Mouse (Mus musculus) myocyte (in vitro differentiated cells): ENCODE data around the gene Acsf3. TPM values are rescaled to one million over a fixed set of nuclear protein-coding genes. Genes with fewer than 3 reads are reported as not detected.
A peak's percentile ranks its signal among the peaks of the same experiment; 100 is the strongest.

ENCODE experiments used
- H3K27me3 ChIP-seq: one replicate; pipeline ENCODE4 v1.6.1; 2011; ENCODE audit not compliant: control insufficient read depth, insufficient read depth, insufficient read length
- H3K36me3 ChIP-seq: one replicate; pipeline ENCODE4 v1.6.1; 2011; ENCODE audit not compliant: control insufficient read depth, insufficient read depth
- H3K4me2 ChIP-seq: one replicate; pipeline ENCODE4 v1.6.1; 2011; ENCODE audit warnings: low read depth, control low read depth
- H3K4me3 ChIP-seq: one replicate; pipeline ENCODE4 v1.5.1; 2011; ENCODE audit warnings: mild to moderate bottlenecking, control low read depth, moderate library complexity
- H3K79me2 ChIP-seq: one replicate; pipeline ENCODE4 v1.6.1; 2011; ENCODE audit not compliant: control insufficient read depth, insufficient read depth
- H3ac ChIP-seq: one replicate; pipeline ENCODE4 v1.6.1; 2011; ENCODE audit not compliant: control insufficient read depth, insufficient read length
- CEBPB ChIP-seq: IDR thresholded peaks from 2 replicates; pipeline ENCODE4 v1.6.1; 2011; ENCODE audit warnings: mild to moderate bottlenecking, moderate library complexity; ENCODE audit not compliant: poor library complexity, insufficient read depth, severe bottlenecking
- E2F4 ChIP-seq: IDR thresholded peaks from one replicate; pipeline ENCODE4 v1.6.1; 2011; ENCODE audit warnings: mild to moderate bottlenecking, control low read depth, moderate library complexity; ENCODE audit not compliant: insufficient read depth
- MAX ChIP-seq: IDR thresholded peaks from one replicate; pipeline ENCODE4 v1.6.1; 2011; ENCODE audit warnings: low read depth, mild to moderate bottlenecking, control low read depth
- MYOD1 ChIP-seq, 3 experiments: IDR thresholded peaks; one replicate each; pipeline ENCODE4 v1.6.1; 2011; ENCODE audit warnings: control low read depth in 2 of 3, low read depth in 2 of 3, mild to moderate bottlenecking in 2 of 3, moderate library complexity in 1 of 3; ENCODE audit not compliant: insufficient read length in 2 of 3, control insufficient read depth in 1 of 3
- MYOG ChIP-seq, 3 experiments: IDR thresholded peaks; one replicate each; pipeline ENCODE4 v1.6.1; 2011; ENCODE audit warnings: control low read depth in 2 of 3, low read depth in 2 of 3, mild to moderate bottlenecking in 2 of 3; ENCODE audit not compliant: insufficient read length in 2 of 3, control insufficient read depth in 1 of 3, insufficient read depth in 1 of 3
- POLR2A ChIP-seq: IDR thresholded peaks from one replicate; pipeline ENCODE4 v1.6.1; 2011; ENCODE audit warnings: low read depth, mild to moderate bottlenecking, control low read depth, moderate library complexity; ENCODE audit not compliant: insufficient read length
- POLR2AphosphoS2 ChIP-seq: IDR thresholded peaks from one replicate; pipeline ENCODE4 v1.6.1; 2011; ENCODE audit warnings: low read depth, control low read depth; ENCODE audit not compliant: insufficient read length
- REST ChIP-seq: IDR thresholded peaks from one replicate; pipeline ENCODE4 v1.6.1; 2011; ENCODE audit warnings: mild to moderate bottlenecking, control low read depth, moderate library complexity; ENCODE audit not compliant: insufficient read depth, insufficient read length
- SRF ChIP-seq: IDR thresholded peaks from one replicate; pipeline ENCODE4 v1.6.1; 2011; ENCODE audit warnings: low read depth; ENCODE audit not compliant: control insufficient read depth, insufficient read length
- TCF12 ChIP-seq: IDR thresholded peaks from one replicate; pipeline ENCODE4 v1.6.1; 2011; ENCODE audit warnings: mild to moderate bottlenecking, control low read depth; ENCODE audit not compliant: poor library complexity, insufficient read depth, severe bottlenecking
- TCF3 ChIP-seq: IDR thresholded peaks from one replicate; pipeline ENCODE4 v1.6.1; 2011; ENCODE audit warnings: low read depth, control low read depth; ENCODE audit not compliant: insufficient read length
- USF1 ChIP-seq: IDR thresholded peaks from one replicate; pipeline ENCODE4 v1.6.1; 2011; ENCODE audit warnings: low read depth, mild to moderate bottlenecking, control low read depth, moderate library complexity
- polyA plus RNA-seq: library from polyadenylated mRNA; unstranded; fragments of >200 nt; fragmentation: generic; extraction: Trizol; gene quantifications from one replicate; pipeline ENCODE4 v1.2.1, GENCODE M21; 2012; ENCODE audit warnings: missing spikeins

Acsf3 gene
- 9.3 TPM for polyA plus RNA-seq

DNA sequence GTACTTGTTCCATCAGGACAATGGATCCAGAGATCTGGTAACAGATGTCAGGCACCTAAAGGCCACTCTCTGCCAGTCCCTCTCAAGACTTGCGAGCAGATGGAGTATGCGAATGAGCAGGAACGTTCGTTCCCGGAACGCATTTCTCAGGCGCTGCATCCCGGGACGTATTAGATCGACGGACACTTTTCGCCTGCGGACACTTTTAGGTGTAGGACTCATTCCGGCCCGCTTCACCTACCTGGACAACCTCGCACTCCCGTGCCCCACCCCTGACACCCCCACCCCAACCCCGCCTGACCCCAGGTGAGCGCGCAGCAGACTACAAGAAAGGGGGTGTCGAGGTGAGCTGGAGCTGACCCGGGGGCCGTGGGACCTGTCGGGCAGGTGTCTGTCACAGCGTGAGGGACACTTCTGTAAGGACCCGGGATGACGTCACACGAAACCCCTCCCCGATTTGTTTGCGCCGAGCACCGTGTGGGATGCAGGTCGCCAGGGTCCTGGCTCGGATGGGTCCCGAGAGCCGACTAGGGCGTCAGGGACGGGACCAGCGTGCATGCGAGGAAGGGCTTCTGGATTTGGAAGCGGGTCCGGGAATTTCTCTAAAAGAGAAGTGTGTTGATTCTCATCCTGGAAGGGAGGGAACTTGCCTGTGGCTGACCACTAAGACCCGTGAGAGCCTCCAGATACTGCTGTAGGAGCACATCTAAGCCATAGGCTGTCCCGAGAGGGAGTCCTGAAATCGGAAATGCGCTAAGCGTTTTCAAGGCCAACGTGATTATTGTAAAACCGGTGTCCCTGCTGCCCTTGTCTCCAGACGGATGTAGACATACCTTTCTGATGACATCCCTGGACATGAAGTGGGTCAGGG is at the start of gene Acsf3:
Gene Acsf3 (plus strand): TSS at position 202 of the 871 bp plus-strand sequence.
- peak within 1 kb of the TSS; percentile 3 for H3ac ChIP-seq
- H3K27me3 ChIP-seq: peaks cover 9% of the 10 kb centered on the region
- no peak for TF ChIP-seq MAX
- no peak for TF ChIP-seq USF1
- TF ChIP-seq REST: no peak
- TF ChIP-seq CEBPB: no peak
- TF ChIP-seq POLR2A: peak; percentile 45
- TF ChIP-seq POLR2AphosphoS2: no peak
- TF ChIP-seq MYOG (IDR thresholded peaks at IDR 0.05; ENCODE audit: control insufficient read depth in 1 of 3, insufficient read depth in 1 of 3, insufficient read length in 2 of 3, low read depth in 2 of 3): peak in 1 of 3 experiments; percentile 29
- TF ChIP-seq TCF12: no peak
- no peak for TF ChIP-seq MYOD1 (IDR thresholded peaks at IDR 0.05; ENCODE audit: control insufficient read depth in 1 of 3, insufficient read length in 2 of 3, low read depth in 2 of 3)
- peak within 1 kb of the TSS; percentile 51 for H3K4me3 ChIP-seq
- H3K79me2 ChIP-seq: no peaks in the 10 kb centered on the region
- H3K4me2 ChIP-seq: peak within 1 kb of the TSS; percentile 98
- no peaks in the 10 kb centered on the region for H3K36me3 ChIP-seq

GRCm38 (mm10) chr8:122726789-122727188 is 48.5 kb upstream of the Acsf3 start:
- H3K4me3 ChIP-seq: no peak overlapping the region
- H3K79me2 ChIP-seq: no peaks in the 10 kb centered on the region
- no peak overlapping the region for H3K4me2 ChIP-seq
- TF ChIP-seq MYOG (IDR thresholded peaks at IDR 0.05; ENCODE audit: control insufficient read depth in 1 of 3, insufficient read depth in 1 of 3, insufficient read length in 2 of 3, low read depth in 2 of 3): no peak
- no peak for TF ChIP-seq POLR2AphosphoS2
- no peak for TF ChIP-seq MAX
- no peak for TF ChIP-seq TCF12
- TF ChIP-seq MYOD1 (IDR thresholded peaks at IDR 0.05; ENCODE audit: control insufficient read depth in 1 of 3, insufficient read length in 2 of 3, low read depth in 2 of 3): no peak
- no peak overlapping the region for H3ac ChIP-seq
- peaks cover 72% of the 10 kb centered on the region for H3K27me3 ChIP-seq
- no peaks in the 10 kb centered on the region for H3K36me3 ChIP-seq

GRCm38 (mm10) chr8:122727412-122727811 is 47.9 kb upstream of the Acsf3 start:
- no peak overlapping the region for H3K4me2 ChIP-seq
- peaks cover 72% of the 10 kb centered on the region for H3K27me3 ChIP-seq
- H3K4me3 ChIP-seq: no peak overlapping the region
- no peaks in the 10 kb centered on the region for H3K79me2 ChIP-seq
- H3K36me3 ChIP-seq: no peaks in the 10 kb centered on the region
- H3ac ChIP-seq: no peak overlapping the region
- no peak for TF ChIP-seq POLR2A
- no peak for TF ChIP-seq MAX
- no peak for TF ChIP-seq TCF12
- no peak for TF ChIP-seq CEBPB
- no peak for TF ChIP-seq TCF3
- TF ChIP-seq POLR2AphosphoS2: no peak
- no peak for TF ChIP-seq USF1
- no peak for TF ChIP-seq E2F4
- no peak for TF ChIP-seq REST
- TF ChIP-seq MYOG (IDR thresholded peaks at IDR 0.05; ENCODE audit: control insufficient read depth in 1 of 3, insufficient read depth in 1 of 3, insufficient read length in 2 of 3, low read depth in 2 of 3): no peak
- TF ChIP-seq MYOD1 (IDR thresholded peaks at IDR 0.05; ENCODE audit: control insufficient read depth in 1 of 3, insufficient read length in 2 of 3, low read depth in 2 of 3): no peak
- no peak for TF ChIP-seq SRF

DNA sequence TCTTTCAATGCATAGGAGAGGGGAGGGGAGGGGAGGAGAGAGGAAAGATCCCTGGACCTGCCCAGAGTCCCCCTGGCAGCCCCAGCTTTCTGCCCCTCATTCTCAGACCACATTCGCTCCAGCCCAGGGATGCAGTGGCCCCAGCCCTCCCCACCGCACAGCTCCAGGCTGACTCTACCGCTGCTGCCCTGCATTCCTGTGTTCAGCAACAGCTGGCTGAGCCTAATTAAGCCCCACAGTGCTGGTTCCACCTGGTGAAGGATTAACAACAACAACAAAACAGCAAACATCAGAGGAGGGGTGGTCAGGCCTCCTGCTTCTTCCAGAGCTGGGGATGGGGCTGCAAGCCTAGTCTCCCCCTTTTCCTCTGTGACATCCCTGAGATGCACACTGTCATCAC is 46.7 kb upstream of the Acsf3 start:
- no peak overlapping the region for H3ac ChIP-seq
- H3K36me3 ChIP-seq: no peaks in the 10 kb centered on the region
- H3K27me3 ChIP-seq: peaks cover 72% of the 10 kb centered on the region
- no peak overlapping the region for H3K4me2 ChIP-seq
- no peak overlapping the region for H3K4me3 ChIP-seq
- H3K79me2 ChIP-seq: no peaks in the 10 kb centered on the region
- TF ChIP-seq TCF3 (no peak), MYOG (IDR thresholded peaks at IDR 0.05; ENCODE audit: control insufficient read depth in 1 of 3, insufficient read depth in 1 of 3, insufficient read length in 2 of 3, low read depth in 2 of 3) (no peak), POLR2A (no peak), POLR2AphosphoS2 (no peak), USF1 (no peak), CEBPB (no peak), MYOD1 (IDR thresholded peaks at IDR 0.05; ENCODE audit: control insufficient read depth in 1 of 3, insufficient read length in 2 of 3, low read depth in 2 of 3) (no peak), E2F4 (no peak), SRF (no peak), REST (no peak), MAX (no peak), TCF12 (no peak)

GRCm38 (mm10) chr8:122735110-122735509 is 40.2 kb upstream of the Acsf3 start:
- Histone ChIP-seq H3K4me2 (no peak overlapping the region), H3K27me3 (peaks cover 87% of the 10 kb centered on the region), H3ac (no peak overlapping the region), H3K79me2 (no peaks in the 10 kb centered on the region), H3K4me3 (no peak overlapping the region), H3K36me3 (no peaks in the 10 kb centered on the region)
- no peak for TF ChIP-seq REST
- no peak for TF ChIP-seq SRF
- TF ChIP-seq E2F4: no peak
